Mouse (Mus musculus) frontal cortex, adult (tissue): ENCODE data around the gene Prg2.

ENCODE experiments used
- ATAC-seq: cut with Nextera tagmentation; 2 replicates; pipeline ENCODE4 v1.9.2; 2017; ENCODE audit warnings: mild to moderate bottlenecking, moderate library complexity, mixed read lengths; ENCODE audit not compliant: low TSS enrichment

The Prg2 gene

DNA sequence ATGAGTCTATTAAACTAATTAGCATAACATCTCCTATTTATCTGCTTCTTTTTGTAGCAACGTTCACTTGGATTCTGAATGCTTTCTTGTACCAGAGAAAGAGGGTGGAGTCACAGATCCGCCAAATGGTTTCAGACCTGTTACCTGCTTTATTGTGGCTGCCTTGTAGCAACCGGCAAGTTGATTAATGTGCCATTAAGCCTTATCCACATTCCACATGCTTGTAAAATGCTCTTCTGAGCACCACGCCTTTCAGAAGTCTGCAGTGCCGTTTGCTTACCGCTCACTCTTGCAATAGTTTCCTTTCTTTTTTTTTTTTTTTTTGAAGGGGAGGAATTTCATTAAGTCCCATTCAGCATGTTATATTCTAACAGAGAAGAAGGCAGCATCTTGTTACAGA lies 49.6 kb downstream of the Prg2 start:
- peak; percentile 68 for ATAC-seq

DNA sequence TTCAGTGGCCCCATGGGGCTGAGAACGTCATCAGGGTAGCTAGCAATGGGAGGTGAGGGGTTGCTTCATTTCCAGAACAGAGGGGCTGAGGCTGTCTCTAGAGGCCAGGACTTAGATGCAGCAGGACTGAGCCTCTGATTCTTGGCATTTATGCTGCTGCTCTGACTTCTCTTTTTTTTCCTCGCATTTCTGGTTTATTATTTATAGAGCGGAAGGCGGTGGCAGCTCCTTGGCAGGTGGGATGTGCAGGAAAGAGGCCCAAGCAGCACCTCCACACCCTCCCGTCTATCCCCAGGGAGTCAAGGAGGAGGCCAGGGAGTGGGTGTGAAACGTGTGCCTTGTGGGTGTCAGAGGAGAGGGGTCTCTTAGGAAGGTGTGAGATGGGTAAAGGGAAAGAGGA lies 50.7 kb downstream of the Prg2 start:
- ATAC-seq = peak; percentile 68

DNA sequence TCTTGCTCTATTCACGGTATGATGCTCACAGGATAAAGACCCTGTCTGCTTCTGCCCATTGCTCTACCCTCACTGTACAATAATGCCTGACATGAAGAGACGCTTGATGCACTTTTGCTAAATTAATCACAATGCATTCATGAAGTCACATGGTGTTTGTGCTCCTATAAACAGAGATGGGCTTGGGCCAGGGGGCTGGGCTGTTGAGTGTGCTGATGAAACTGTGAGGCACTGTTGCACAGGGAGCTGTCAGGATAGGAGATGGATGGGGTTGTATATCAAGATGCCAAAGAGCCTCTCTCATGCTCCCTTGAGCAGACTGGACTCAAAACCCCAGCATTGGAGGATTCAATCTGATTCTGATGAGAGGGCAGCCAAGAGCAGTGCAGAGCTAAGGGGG lies 52.9 kb downstream of the Prg2 start:
- no peak for ATAC-seq
